Mouse (Mus musculus): Measurements from ENCODE around the gene Blvra.

Blvra gene

GRCm38 (mm10) chr2:127137838-127138420, 67.5 kb downstream of the Blvra start:
- no peak for DNase-seq

GRCm38 (mm10) chr2:127138449-127138848, 68.0 kb downstream of the Blvra start:
- DNase-seq, result no peak

GRCm38 (mm10) chr2:127139094-127139493, 68.6 kb downstream of the Blvra start:
- DNase-seq, result no peak

GRCm38 (mm10) chr2:127139605-127140004, 69.1 kb downstream of the Blvra start:
- DNase-seq, result no peak

- DNase-seq, result no peak
These were observed 69.5 kb downstream of the Blvra start for GRCm38 (mm10) chr2:127140011-127140410.

GRCm38 (mm10) chr2:127142031-127142430, 71.6 kb downstream of the Blvra start:
- DNase-seq, result no peak

GRCm38 (mm10) chr2:127142577-127143157, 72.2 kb downstream of the Blvra start:
- DNase-seq, result no peak

GRCm38 (mm10) chr2:127143158-127144063, 72.9 kb downstream of the Blvra start, which contains the start of gene Itpripl1:
TSS of gene Itpripl1 (minus strand) at chr2:127143442.
- peak; percentile 53 for DNase-seq

- no peak for DNase-seq
These were observed 75.2 kb downstream of the Blvra start for GRCm38 (mm10) chr2:127145699-127146098.
